Mouse (Mus musculus) liver (tissue): ENCODE measurements at regions not wholly inside any gene's neighbourhood (a gene's known extent, or its start where the extent isn't known, plus 50 kb on each side); places are given as distances from the start of the nearest gene placed in this dataset.

Source experiments
- DNase-seq: peaks from one replicate; pipeline ENCODE4 v3.0.0-alpha.2; 2020; ENCODE audit warnings: mixed read lengths

DNA sequence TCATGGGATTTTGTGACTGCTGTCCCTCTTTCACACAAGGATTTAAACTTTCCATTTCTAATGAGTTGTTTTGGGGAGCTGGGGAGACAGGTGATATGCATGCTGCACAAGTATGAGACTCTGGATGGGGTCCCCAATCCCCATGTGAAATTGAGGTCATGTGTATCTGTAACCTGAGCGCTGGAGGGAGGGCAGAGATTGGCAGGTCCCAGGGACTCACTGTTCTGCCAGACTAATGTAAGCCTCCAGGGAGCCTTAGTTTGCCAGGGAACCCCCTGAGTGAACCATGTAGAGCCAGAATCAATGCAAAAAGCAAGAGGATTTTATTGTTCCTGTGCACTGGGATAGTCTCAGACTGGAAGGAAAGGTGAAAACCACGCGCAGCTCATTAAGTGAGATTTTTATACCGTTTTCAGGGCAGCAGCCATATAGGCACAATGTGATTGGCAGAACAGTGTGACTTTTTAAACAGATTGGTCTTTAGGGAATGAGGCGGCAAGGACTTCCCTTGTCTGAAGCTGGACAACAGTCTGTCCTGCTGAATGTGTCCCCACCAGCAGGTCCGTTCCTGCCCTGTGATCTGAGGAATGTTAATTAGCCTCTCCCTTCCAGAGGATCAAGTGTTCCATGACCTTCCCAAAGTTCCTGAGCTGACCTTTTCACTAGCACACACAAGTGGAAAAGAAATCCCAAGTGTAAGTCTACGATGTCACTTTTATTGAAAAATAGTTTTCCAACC, 59.9 kb upstream of the Oxgr1 start:
- no peak for DNase-seq

DNA sequence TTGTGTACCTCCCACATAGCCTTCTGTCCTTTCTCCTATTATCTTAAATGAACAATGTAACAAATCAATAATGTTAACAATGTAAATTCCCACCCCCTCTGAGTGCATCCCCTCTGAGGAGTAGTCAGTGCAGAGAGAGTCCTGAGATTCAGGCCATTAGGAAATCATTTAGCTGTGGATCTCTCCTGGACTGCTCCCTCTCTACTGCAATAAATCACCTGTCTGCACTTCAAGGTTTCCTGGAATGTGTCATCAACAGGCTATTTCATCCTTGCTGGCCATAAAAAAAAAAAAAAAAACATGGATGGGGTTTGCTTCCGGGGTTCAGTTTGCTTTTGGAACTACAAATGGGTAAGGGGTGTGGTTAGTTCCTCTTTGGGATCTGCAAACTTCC, 60.5 kb upstream of the Oxgr1 start:
- DNase-seq = no peak

- DNase-seq = no peak
Measured at GRCm38 (mm10) chr14:120109846-120110245, 67.6 kb upstream of the Oxgr1 start.

DNA sequence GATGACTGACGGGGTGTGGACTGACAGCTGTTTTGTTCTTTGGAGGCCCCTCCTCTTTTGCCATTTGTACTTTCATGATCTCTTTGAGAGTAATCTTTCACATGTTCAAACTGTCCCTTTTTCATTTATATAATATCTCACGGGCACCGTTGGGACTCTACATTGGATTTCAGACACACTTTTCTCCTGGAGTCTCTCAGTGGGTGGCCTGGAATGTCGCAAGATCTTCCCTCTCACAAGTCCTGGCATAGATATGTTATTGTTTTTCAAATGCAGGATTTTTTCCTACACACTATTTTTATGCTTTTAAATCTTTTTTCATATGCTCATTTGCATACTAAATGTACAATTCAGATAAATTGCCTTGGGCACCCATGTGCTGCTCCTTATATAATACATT, 71.1 kb upstream of the Oxgr1 start:
- DNase-seq = no peak

DNA sequence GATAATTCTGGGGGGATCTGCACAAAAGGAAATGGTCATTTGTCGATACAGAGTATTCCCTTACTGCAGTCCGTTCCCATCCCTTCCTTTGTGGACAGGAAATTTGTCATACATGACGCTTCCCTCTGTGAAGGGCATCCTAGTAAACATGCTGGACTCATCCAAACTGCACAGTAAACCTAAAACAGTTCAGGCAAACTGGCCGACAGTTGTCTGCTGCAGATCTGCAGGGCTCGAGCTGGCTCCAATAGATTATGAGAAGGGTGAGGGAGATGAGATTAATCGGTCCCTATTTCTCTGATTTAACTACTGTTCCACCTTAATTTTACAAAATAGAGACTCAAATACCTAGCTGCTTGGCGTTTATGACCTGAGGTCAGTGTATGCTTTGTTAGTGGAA, 76.3 kb upstream of the Oxgr1 start:
- no peak for DNase-seq

GRCm38 (mm10) chr14:120119094-120119501, 76.9 kb upstream of the Oxgr1 start:
- no peak for DNase-seq

DNA sequence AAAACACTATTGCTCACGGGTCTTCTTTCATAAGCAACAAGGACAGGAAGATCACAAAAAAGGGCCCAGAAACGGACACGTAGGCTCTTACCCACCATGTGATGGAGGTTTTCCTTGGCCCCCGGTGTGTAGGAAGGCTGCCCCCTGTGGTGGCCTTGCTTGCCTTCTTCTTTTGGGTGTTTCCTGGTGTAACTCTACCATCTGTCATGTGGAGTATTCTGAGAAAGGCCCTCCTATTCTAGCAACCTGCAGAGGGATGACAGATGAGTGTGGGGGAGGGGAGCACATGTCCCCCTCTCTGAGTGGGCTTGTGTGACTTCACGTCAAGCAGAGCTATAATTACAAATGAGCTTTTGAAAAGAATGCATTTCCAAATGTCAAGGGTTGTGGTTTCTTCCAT, 77.3 kb upstream of the Oxgr1 start:
- DNase-seq = no peak

DNA sequence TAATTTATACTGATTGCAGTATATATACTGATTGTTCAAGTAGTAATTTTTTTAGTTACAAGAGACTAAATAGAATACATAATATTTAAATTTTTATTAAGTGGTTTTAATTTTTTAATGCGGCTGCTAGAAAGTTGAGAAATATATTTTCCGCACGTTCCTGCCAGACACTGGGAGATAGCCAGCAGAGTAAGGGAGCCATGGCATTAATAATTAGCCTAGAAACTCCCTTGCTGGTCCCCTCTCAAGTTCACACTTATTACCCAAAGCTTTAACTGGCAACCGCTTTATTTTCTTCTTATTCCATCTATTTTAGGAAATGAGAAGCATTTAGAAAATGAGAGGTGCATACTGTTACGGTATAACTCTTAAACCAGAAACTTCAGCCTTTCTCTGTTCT, 78.0 kb upstream of the Oxgr1 start:
- no peak for DNase-seq

DNA sequence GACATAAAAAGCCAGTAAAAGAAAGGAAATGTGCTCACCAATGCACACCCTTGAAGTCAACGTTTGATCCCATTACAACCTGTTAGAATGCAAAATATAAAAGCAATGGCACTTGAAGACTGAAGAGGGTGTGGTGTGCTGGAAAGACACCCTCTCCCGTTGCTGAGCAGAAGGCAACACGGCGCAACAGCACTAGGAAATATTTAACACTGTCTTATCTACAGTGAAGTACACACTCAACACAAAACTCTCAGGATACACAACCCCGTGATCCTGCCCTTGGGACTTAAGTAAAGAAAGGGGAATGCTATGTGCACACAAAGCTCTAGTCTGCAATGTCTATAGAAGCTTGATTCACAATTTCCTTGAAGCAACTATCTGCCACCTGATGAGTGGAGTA, 83.1 kb upstream of the Oxgr1 start:
- DNase-seq = no peak

GRCm38 (mm10) chr14:120127481-120127880, 85.2 kb upstream of the Oxgr1 start:
- DNase-seq = no peak

DNA sequence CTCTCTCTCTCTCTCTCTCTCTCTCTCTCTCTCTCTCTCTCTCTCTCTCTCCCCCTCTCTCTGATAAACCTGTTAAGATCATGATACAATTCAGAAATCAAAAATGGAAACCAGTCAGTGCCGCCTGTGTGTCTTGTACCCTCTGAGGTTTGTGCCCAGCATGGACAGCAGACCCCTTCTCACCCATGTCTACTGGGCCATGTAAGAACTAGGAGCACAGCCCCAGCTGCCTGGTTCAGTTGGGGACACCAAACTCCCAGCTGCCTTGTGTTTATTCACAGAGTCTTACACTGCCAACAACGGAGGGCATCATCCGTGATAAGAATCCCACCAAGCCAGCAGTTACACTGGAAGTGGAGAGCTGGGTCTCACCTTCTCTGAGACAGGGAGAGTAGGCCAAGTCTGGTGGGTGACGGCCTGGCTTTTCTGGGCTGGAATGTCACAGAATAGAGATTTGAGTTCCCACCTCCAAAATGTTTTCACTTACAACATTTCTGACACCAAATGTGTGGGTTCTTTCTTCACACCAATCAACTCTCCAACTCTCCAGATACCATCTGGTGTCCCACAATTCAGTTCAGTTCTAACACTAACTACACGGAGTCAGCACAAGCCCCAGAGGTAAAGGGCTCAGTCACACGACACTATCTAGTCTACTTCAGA, 92.2 kb upstream of the Oxgr1 start:
- DNase-seq = no peak

- no peak for DNase-seq
Measured at GRCm38 (mm10) chr14:120135198-120135597, 93.0 kb upstream of the Oxgr1 start.

DNA sequence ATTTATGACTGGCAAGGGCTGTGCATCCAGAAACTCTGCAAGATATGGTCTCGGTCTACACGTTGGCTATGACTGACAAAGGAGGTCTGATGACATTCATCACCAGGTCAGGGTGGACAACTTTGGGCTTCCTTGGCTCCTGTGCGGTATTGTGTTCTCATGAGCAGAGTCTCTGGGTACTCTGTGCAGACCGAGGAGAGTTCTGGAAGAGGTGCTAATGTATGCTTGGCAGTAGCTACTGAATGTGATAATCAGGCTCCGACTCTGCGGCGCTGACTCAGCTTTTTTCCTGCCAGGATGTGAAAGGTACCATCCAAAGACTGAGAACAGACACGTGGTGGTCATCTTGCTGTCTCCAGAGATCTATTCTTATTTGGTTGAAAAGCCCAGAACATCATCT, 94.5 kb upstream of the Oxgr1 start:
- no peak for DNase-seq

- peak; percentile 86 for DNase-seq
Measured at GRCm38 (mm10) chr14:120137680-120138136, 95.5 kb upstream of the Oxgr1 start.

- DNase-seq = no peak
Measured at GRCm38 (mm10) chr14:120138546-120138945, 96.3 kb upstream of the Oxgr1 start.

DNA sequence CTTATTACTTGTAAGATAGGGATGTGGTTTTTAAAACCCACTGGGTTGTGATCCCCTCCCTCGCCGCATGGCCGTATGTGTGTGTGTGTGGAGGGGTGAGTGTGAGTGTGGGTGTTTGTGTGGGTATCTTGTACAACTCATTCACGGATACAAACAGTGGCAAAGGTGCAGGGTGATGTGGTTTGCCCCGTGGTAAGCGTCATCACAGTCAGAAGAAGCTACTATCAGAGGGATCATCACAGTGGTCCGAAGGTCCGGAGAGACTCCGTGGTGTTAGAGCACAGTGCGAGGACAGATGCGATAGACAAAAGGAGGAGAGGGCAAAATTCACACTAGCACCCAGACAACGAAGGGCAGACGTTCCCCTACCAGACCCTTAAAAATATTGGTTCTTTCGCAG, 97.0 kb upstream of the Oxgr1 start:
- no peak for DNase-seq

DNA sequence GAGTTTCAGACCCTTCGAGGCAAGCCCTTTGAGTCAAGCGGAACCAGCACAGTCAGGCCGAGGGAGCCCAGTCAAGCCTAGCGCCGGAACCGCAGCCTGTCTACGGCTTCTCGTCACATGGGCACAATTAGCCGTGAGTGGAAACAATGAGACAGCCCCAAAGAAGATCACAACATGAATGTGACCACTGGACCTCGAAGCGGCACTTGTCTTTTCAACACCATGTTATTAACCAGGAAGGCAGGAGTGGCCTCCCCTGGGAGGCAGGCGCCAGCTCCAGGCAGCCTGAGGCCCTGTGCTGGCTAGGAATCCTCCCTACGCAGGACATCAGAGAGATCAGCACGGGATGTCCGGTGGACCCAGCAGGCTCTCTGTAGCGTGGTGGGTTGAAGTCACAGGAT, 97.4 kb upstream of the Oxgr1 start:
- no peak for DNase-seq

DNA sequence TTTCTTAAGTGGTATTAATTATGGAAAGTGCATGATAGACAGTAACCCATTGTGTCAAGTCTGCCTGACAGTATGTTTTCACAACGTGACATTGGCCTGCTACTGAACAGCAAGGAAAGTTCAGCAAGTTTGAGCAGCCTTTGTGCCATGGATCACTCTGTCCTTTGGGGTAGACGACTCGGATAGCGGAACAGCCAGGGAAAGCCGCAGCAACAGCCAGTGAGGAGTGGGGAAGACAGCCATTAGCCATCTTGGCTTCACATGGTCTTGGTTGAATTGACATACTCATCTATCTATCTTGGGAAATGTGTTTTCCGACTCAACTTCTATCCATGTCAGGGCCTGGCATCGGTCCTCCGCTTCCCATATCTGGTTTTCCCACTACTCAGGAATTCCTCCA, 98.0 kb upstream of the Oxgr1 start:
- no peak for DNase-seq

- DNase-seq = no peak
Measured at GRCm38 (mm10) chr14:120140791-120141747, 98.8 kb upstream of the Oxgr1 start.

DNA sequence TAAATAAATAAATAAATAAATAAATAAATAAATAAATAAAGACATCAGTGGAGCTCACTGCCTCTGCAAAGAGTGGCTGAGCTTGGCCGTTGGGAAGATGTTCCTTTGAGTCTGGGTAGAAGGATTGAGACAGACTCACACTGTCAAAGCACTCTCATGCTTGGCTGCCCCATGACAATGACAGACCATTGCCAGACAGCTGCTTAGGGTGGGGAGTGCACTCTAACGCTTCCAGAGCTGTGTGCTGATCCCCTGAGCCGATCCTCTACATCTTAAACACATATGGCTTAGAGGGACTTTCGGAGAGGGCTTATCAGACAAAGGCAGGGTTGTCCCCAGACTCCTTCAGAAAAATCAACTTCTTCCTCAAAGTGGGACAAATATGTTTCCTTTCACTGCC, 100.0 kb upstream of the Oxgr1 start:
- no peak for DNase-seq

DNA sequence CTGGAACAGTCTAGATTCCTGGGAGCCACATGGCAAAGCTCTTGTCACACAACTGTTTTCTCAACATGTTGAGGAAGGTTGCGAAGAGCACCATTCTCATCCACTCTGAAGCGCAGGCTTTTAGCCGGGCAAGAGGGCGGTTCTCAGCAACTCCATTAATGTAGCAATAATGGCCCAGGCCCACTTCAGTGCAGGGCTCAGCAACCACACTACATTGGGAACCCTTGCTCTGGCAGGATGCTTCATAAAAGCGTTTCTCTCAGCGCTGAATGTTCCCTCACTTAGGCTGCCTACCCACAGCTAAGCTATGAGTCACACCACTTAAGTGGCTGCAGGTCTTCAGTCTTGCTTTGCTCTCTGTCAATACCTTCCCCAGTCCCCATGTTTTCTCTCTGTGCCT, 102.2 kb upstream of the Oxgr1 start:
- DNase-seq = no peak

DNA sequence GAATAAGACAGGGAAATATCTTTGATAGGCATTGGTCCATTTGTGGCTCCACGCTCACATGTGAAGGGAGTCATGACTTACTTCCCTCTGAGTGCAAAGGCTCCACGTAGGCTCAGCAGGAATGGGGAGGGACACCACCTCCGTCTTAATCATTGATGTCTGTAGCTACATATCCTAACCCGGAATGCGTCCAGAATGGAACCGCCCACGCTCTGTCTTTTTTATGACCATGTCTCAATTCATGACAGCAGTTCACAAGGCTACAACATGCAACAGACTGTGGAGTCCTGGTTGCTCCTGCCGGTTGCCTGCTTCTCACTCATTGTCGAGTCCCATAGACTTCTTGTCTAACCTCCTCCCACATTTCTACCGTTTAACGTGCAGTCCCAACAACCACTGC, 104.1 kb upstream of the Oxgr1 start:
- DNase-seq = no peak

DNA sequence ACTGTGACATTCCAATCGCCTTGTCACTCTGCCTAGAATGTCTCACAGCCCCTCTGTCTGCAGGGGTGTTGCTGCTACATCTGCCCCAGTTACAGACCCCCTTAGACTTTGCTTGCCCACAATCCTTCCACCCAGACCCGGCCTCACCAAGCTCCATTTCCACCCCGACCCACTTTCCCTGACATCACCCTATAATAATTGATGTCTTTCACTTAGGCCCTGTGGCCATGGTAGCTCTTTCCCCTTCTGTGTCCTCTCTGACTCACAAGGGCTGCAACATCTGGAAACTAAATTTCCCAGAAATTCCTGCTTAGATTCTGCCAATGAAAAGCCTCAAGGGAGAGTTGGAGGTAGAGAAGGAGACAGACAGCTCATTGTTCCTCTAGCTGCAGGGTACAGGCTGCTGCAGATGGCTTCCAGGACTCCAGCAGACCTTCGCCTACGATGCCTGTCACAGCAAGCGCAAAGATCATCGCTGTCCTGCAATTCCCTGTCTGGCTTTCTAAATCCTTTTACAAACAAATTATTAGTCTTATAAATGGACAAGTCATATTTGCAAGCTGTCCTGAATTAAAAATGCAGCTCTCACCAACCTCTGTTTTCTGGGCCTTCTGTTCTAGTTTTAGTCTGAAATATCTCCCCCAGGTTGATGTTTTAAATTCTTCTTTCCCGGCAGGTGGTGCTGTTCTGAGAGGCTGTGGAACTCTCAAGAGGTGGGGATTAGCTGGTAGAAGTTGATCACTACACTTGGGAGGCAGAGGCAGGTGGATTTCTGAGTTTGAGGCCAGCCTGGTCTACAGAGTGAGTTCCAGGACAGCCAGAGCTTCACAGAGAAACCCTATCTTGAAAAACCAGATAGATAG, 104.9 kb upstream of the Oxgr1 start:
- no peak for DNase-seq
